Mouse (Mus musculus): ENCODE measurements around the gene Ncapd2.

The Ncapd2 gene

GRCm38 (mm10) chr6:125213715-125214114, 22.2 kb upstream of the Ncapd2 start:
- DNase-seq (ENCODE audit: low read depth, low spot score): no peak

- no peak for DNase-seq (ENCODE audit: low read depth, low spot score)
Measured at GRCm38 (mm10) chr6:125213129-125213528, 21.6 kb upstream of the Ncapd2 start.

GRCm38 (mm10) chr6:125212621-125213020, 21.1 kb upstream of the Ncapd2 start:
- no peak for DNase-seq (ENCODE audit: low read depth, low spot score)

GRCm38 (mm10) chr6:125210436-125210835, 18.9 kb upstream of the Ncapd2 start:
- DNase-seq (ENCODE audit: low read depth, low spot score): no peak

- DNase-seq (ENCODE audit: low read depth, low spot score): no peak
Measured at GRCm38 (mm10) chr6:125197166-125197565, 5.7 kb upstream of the Ncapd2 start.

GRCm38 (mm10) chr6:125196301-125196700, 4.8 kb upstream of the Ncapd2 start:
- DNase-seq (ENCODE audit: low read depth, low spot score): no peak

GRCm38 (mm10) chr6:125195541-125196075, 4.1 kb upstream of the Ncapd2 start:
- DNase-seq (ENCODE audit: low read depth, low spot score): no peak

- no peak for DNase-seq (ENCODE audit: low read depth, low spot score)
Measured at GRCm38 (mm10) chr6:125193390-125193789, 1.9 kb upstream of the Ncapd2 start.

GRCm38 (mm10) chr6:125192841-125193240, 1.3 kb upstream of the Ncapd2 start:
- no peak for DNase-seq (ENCODE audit: low read depth, low spot score)

- peak; percentile 90 for DNase-seq (ENCODE audit: low read depth, low spot score)
Measured at GRCm38 (mm10) chr6:125192016-125192714, 664 bp upstream of the Ncapd2 start.

GRCm38 (mm10) chr6:125190816-125191215, 685 bp downstream of the Ncapd2 start:
- no peak for DNase-seq (ENCODE audit: low read depth, low spot score)

GRCm38 (mm10) chr6:125186203-125186602, 5.3 kb downstream of the Ncapd2 start:
- DNase-seq (ENCODE audit: low read depth, low spot score): no peak

GRCm38 (mm10) chr6:125182133-125182532, 9.4 kb downstream of the Ncapd2 start:
- DNase-seq (ENCODE audit: low read depth, low spot score): no peak

GRCm38 (mm10) chr6:125179601-125180000, 11.9 kb downstream of the Ncapd2 start:
- no peak for DNase-seq (ENCODE audit: low read depth, low spot score)

- no peak for DNase-seq (ENCODE audit: low read depth, low spot score)
Measured at GRCm38 (mm10) chr6:125175469-125175868, 16.0 kb downstream of the Ncapd2 start.

GRCm38 (mm10) chr6:125173256-125173655, 18.2 kb downstream of the Ncapd2 start:
- no peak for DNase-seq (ENCODE audit: low read depth, low spot score)

GRCm38 (mm10) chr6:125172474-125172873, 19.0 kb downstream of the Ncapd2 start:
- DNase-seq (ENCODE audit: low read depth, low spot score): no peak

GRCm38 (mm10) chr6:125170194-125170593, 21.3 kb downstream of the Ncapd2 start:
- DNase-seq (ENCODE audit: low read depth, low spot score): no peak

- DNase-seq (ENCODE audit: low read depth, low spot score): no peak
Measured at GRCm38 (mm10) chr6:125168086-125168485, 23.4 kb downstream of the Ncapd2 start.

- no peak for DNase-seq (ENCODE audit: low read depth, low spot score)
Measured at GRCm38 (mm10) chr6:125166861-125167650, 24.4 kb downstream of the Ncapd2 start.

GRCm38 (mm10) chr6:125166051-125166751, 25.3 kb downstream of the Ncapd2 start, which contains the start of gene Gapdh:
Gene Gapdh, minus strand, starts transcription at chr6:125166467.
- DNase-seq (ENCODE audit: low read depth, low spot score): no peak

- DNase-seq (ENCODE audit: low read depth, low spot score): peak; percentile 97
Measured at GRCm38 (mm10) chr6:125165328-125165891, 26.1 kb downstream of the Ncapd2 start.

All from telencephalon, adult 2 months (tissue).